Mouse (Mus musculus) liver, adult 2 months (tissue): ENCODE results near the gene Ssh1.

Experiments used
- CTCF ChIP-seq: fragments of 200-500 bp; IDR thresholded peaks from 2 replicates; pipeline ENCODE4 v1.5.1; 2011; ENCODE audit warnings: low read depth, low read length, control low read depth
- POLR2A ChIP-seq: fragments of 200-500 bp; IDR thresholded peaks from 2 replicates; pipeline ENCODE4 v1.6.1; 2011; ENCODE audit warnings: low read length, control low read depth; ENCODE audit not compliant: insufficient read depth; ENCODE audit errors: extremely low read depth

GRCm38 (mm10) chr5:113954421-113954820 lies 39.3 kb downstream of the Ssh1 start:
- TF ChIP-seq POLR2A (no peak), CTCF (peak; percentile 93)
